Mouse (Mus musculus): ENCODE measurements around the gene Ebf1.

DNA sequence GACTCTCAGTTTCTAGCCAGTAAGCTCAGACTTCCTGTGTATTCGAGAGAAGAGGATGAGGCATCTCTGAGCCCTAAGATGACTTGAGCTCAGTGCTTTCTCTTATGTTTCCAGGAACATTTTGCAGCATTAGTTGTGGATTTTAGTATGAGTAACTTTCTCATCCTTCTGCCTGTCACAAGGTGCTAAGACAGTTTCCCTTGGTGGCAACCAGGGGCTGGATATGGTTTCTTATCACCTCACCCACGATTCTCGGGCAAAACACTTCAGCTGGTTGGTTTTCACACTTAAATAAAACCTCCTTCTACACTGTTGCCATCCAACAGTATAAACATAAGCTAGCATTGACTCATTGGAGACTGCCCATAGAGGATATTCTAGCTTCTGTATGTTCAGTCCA lies 306.0 kb downstream of the Ebf1 start:
- TF ChIP-seq TBP (IDR thresholded peaks at IDR 0.05; ENCODE audit: low read depth, low read length) (no peak), CTCF (IDR thresholded peaks at IDR 0.05 in 2 of 3, conservative IDR thresholded peaks at IDR 0.05 in 1 of 3; ENCODE audit: control insufficient read depth in 1 of 3, insufficient read depth in 1 of 3, low read depth in 2 of 3, low read length in 3 of 3, poor library complexity in 1 of 3, severe bottlenecking in 1 of 3) (no peak), UBTF (IDR thresholded peaks at IDR 0.05; ENCODE audit: borderline replicate concordance, insufficient read depth, low read depth, low read length) (no peak), RAD21 (IDR thresholded peaks at IDR 0.05; ENCODE audit: low read depth, low read length) (no peak), E2F4 (IDR thresholded peaks at IDR 0.05; ENCODE audit: borderline replicate concordance, low read depth, low read length) (no peak), TAL1 (IDR thresholded peaks at IDR 0.05; ENCODE audit: low read length) (no peak), POLR2A (IDR thresholded peaks at IDR 0.05; ENCODE audit: control insufficient read depth in 1 of 2, insufficient read depth in 1 of 2, low read depth in 1 of 2, low read length in 2 of 2, poor library complexity in 1 of 2) (no peak)

Measured in MEL (cell line).